Comparison of ENCODE assay signal across 15 mouse cellular contexts in the genomic region with DNA sequence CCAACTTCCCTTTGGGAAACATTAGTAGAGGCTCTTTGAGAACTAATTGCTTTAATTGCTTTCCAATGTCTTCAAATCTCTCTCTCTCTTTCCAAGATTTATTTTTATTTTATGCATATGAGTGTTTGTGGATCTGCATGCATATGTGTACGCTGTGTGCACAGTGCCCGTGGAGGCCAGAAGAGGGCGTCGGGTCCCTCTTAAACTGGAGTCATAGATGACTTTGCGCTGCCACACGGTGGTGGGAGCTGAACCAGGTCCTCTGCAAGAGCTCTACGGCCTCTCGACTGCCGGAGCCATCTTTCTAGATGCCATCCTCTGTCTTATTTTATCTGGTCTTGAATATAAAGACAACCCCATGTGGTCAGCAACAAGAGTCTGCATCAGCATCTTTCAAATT. TPM values are rescaled to one million over a fixed set of nuclear protein-coding genes. Genes with fewer than 3 reads are reported as not detected.
DNase-seq lines count a peak whose midpoint lies in the region; ATAC-seq and TF ChIP-seq lines count a peak whose summit lies in the region.
"Had no signal": no experiment of that assay in that cellular context is flagged by ENCODE, and none has a peak within 500 bp of the region (broad histone marks: within the 10 kb centered on the region; RNA-seq: fewer than 3 reads in every experiment).

No protein-coding gene starts in this region.

- 0 out of 2 replicates have a peak, but pooled peaks have one; percentile 8 for TF ChIP-seq CTCF in heart, postnatal 0 days (IDR thresholded peaks at IDR 0.05; ENCODE audit: low read depth)
- no peak for TF ChIP-seq CTCF in thymus, adult 2 months (IDR thresholded peaks at IDR 0.05; ENCODE audit: borderline replicate concordance, control insufficient read depth, extremely low read depth, insufficient read depth, low read length, poor library complexity)
- TF ChIP-seq CTCF in left cerebral cortex, adult 2 months (IDR thresholded peaks at IDR 0.05): no peak; the same call in 1 of the 2 replicates

- H3K27me3 ChIP-seq in heart, postnatal 0 days (ENCODE audit: control insufficient read depth, insufficient read depth, low read length): no peaks in the 10 kb centered on the region
- H3K27me3 ChIP-seq in thymus, adult 2 months (ENCODE audit: control insufficient read depth, insufficient read depth, low read length): no peaks in the 10 kb centered on the region
- H3K27me3 ChIP-seq: embryonic facial prominence, embryonic 15.5 days had no signal

- H3K9ac ChIP-seq in heart, postnatal 0 days (replicated peaks; ENCODE audit: low read depth, low read length): no peak overlapping the region
- H3K9ac ChIP-seq: embryonic facial prominence, embryonic 15.5 days had no signal

- no peaks in the 10 kb centered on the region for H3K36me3 ChIP-seq in heart, postnatal 0 days (replicated peaks; ENCODE audit: control insufficient read depth, insufficient read depth, low read length)
- H3K36me3 ChIP-seq in thymus, adult 2 months (ENCODE audit: control insufficient read depth, insufficient read depth, low read length): no peaks in the 10 kb centered on the region
- H3K36me3 ChIP-seq: embryonic facial prominence, embryonic 15.5 days had no signal

- no peak overlapping the region for H3K4me2 ChIP-seq in heart, postnatal 0 days (ENCODE audit: low read depth, low read length)
- H3K4me2 ChIP-seq: embryonic facial prominence, embryonic 15.5 days had no signal

- TF ChIP-seq POLR2A in thymus, adult 2 months (IDR thresholded peaks at IDR 0.05; ENCODE audit: control insufficient read depth, extremely low read depth, insufficient read depth, low read length, poor library complexity): no peak

- no peak overlapping the region for H3K27ac ChIP-seq in heart, postnatal 0 days (ENCODE audit: low read depth)
- no peak overlapping the region for H3K27ac ChIP-seq in thymus, adult 2 months (ENCODE audit: control insufficient read depth, insufficient read depth, low read length)
- H3K27ac ChIP-seq in left cerebral cortex, adult 2 months: no peak overlapping the region
- H3K27ac ChIP-seq: embryonic facial prominence, embryonic 15.5 days had no signal

- no peak for TF ChIP-seq EP300 in heart, postnatal 0 days (IDR thresholded peaks at IDR 0.05; ENCODE audit: low read depth)

- 0 out of 2 replicates have a peak, but pooled peaks cover 4% of the 10 kb centered on the region for H3K4me1 ChIP-seq in heart, postnatal 0 days (ENCODE audit: control insufficient read depth, insufficient read depth)
- peaks cover 8% of the 10 kb centered on the region for H3K4me1 ChIP-seq in thymus, adult 2 months (replicated peaks; ENCODE audit: control insufficient read depth, insufficient read depth, low read length)

- no peak overlapping the region for H3K4me3 ChIP-seq in heart, postnatal 0 days (ENCODE audit: low read depth, low read length)
- H3K4me3 ChIP-seq in thymus, adult 2 months (ENCODE audit: control insufficient read depth, insufficient read depth, low read length): no peak overlapping the region
- H3K4me3 ChIP-seq in left cerebral cortex, adult 2 months: no peak overlapping the region
- H3K4me3 ChIP-seq: embryonic facial prominence, embryonic 15.5 days had no signal

- 0 out of 2 replicates have a peak, but pooled peaks cover 3% of the 10 kb centered on the region for H3K9me3 ChIP-seq in heart, postnatal 0 days (replicated peaks; ENCODE audit: control insufficient read depth, low read length)
- H3K9me3 ChIP-seq: embryonic facial prominence, embryonic 15.5 days had no signal

- no peak for ATAC-seq in heart, postnatal 0 days (ENCODE audit: insufficient read depth, low read depth)
- ATAC-seq in erythroid progenitor cell, adult 5-6 weeks (replicated peaks; ENCODE audit: low FRiP score, poor library complexity, severe bottlenecking): no peak

- no peak for DNase-seq in heart, postnatal 0 days (ENCODE audit: low spot score)
- DNase-seq in heart, adult 8-10 months (ENCODE audit: low spot score): no peak
- peak; percentile 11 for DNase-seq in thymus, adult 2 months
- DNase-seq in thymus, adult 18-20 months: no peak
- DNase-seq in c-Kit-positive CD71-positive TER-119-positive erythroid progenitor cells, embryonic 14.5 days (ENCODE audit: low spot score): peak; percentile 10
- DNase-seq in adrenal gland, adult (ENCODE audit: inconsistent age in 2 of 2, low spot score in 1 of 2): no peak
- no peak for DNase-seq in left cerebral cortex, adult 2 months (ENCODE audit: extremely low spot score in 1 of 2, low spot score in 2 of 2)
- DNase-seq: heart, adult 18-20 months; heart, postnatal 4 days; kidney, adult 18-20 months had no signal

- intact Hi-C loops in left cerebral cortex, adult 2 months (cut with DNase I): no loop called here

- 86% methylated on average over 9 of the region's 9 CpGs for WGBS in heart, postnatal 0 days
- 93% methylated on average over 9 of the region's 9 CpGs for WGBS in thymus, adult 2 months

RNA-seq across cellular contexts. Expression of a gene that starts 41.8 kb away (rescaled TPM):
- total RNA-seq in heart, postnatal 0 days (2014; rRNA removed; ENCODE audit: low replicate concordance): not detected in 2 replicates
- 0.25 TPM in 1 of 2 replicates, not detected in the other for polyA plus RNA-seq in heart, postnatal 0 days (2015; fragmentation: Nextera tagmentation; extraction: Ambion mirVana)
- 1 to 10 TPM in 1 of 4 experiments, under 1 TPM in 3; 0.56 to 1.2 (median 0.94) TPM for total RNA-seq in heart, adult 8-10 months (2022)
- polyA plus RNA-seq in thymus, adult 2 months (2012; rRNA removed): not detected in 2 replicates
- total RNA-seq in erythroid progenitor cell, adult 5-6 weeks (2015; ENCODE audit: low replicate concordance): not detected in 2 replicates
- not detected in 2 replicates for total RNA-seq in erythroid progenitor cell, adult 5-6 weeks (2017; ENCODE audit: low replicate concordance)
- not detected for total RNA-seq in left cerebral cortex, adult 2 months (2021)
- total RNA-seq: neutrophil, adult 5-6 weeks had no signal
- polyA plus RNA-seq: C2C12; embryonic facial prominence, embryonic 15.5 days; limb, embryonic 11.5 days had no signal

Comparison
In these comparisons a context has a peak if more than half of its experiments do, and no peak if none do; other contexts are left out.
1. DNase-seq: peak in thymus, adult 2 months (single experiment) and c-Kit-positive CD71-positive TER-119-positive erythroid progenitor cells, embryonic 14.5 days (single experiment); none in heart, postnatal 0 days (single experiment), heart, adult 8-10 months (single experiment), thymus, adult 18-20 months (0 of 2), adrenal gland, adult (0 of 2) and left cerebral cortex, adult 2 months (0 of 2).